Mouse (Mus musculus) brain, embryonic 14.5 days (tissue): Measurements from ENCODE around the gene Ephb6.

Experiments
- CTCF ChIP-seq: fragments of 200-500 bp; IDR thresholded peaks from 2 replicates; pipeline ENCODE4 v1.5.1; 2012; ENCODE audit warnings: inconsistent platforms, mild to moderate bottlenecking, moderate library complexity, borderline replicate concordance; ENCODE audit not compliant: insufficient read depth, insufficient read length; ENCODE audit errors: extremely low read depth
- POLR2A ChIP-seq: fragments of 200-500 bp; IDR thresholded peaks from 2 replicates; pipeline ENCODE4 v1.6.1; 2012; ENCODE audit warnings: mild to moderate bottlenecking, inconsistent platforms, borderline replicate concordance; ENCODE audit not compliant: poor library complexity, insufficient read depth, insufficient read length, severe bottlenecking; ENCODE audit errors: extremely low read depth

- TF ChIP-seq CTCF (no peak), POLR2A (no peak)
Observed at GRCm38 (mm10) chr6:41560273-41560672, 45.0 kb upstream of the Ephb6 start.
